Comparison of ENCODE assay signal across 8 mouse cellular contexts in the genomic region with DNA sequence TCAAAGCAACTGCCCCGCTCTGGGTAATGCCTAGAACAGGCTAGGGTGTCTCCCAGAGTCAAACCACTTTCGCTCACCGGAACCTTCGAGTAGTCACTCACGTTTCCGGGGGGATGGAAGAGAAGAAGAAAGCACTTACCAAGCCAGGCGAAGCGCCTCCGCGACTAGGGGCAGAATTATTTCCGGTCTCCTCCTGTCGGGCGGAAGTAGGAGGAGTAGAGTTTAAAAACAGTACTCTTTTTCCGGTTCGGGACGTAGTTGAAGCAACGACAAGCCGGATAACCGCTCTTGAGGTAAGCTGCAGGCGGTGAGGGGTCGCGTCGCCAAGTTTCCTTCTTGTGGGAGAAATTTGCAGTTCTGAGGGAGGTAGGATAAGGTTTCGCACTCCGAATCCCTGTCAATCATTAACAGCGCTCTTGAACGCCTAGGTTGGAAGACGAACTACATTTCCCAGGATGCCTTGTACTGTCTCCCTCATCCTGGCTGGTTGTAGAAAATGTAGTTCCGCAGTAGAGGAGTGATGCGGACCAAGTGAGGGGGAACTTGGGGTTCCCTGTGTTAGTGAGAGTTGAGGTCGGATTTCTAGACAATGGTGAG. TPM values are rescaled to one million over a fixed set of nuclear protein-coding genes. Genes with fewer than 3 reads are reported as not detected.
DNase-seq lines count a peak whose midpoint lies in the region; ATAC-seq lines count a peak whose summit lies in the region.

TSS of gene Nosip (plus strand) at position 191 of the 597 bp plus-strand sequence.
TSS of gene Prrg2 (minus strand) at position 439 of the 597 bp plus-strand sequence.

- peaks cover 16% of the 10 kb centered on the region for H3K4me1 ChIP-seq in hindbrain, embryonic 16.5 days (ENCODE audit: control insufficient read depth, insufficient read depth, low read depth, low read length)

- peak; percentile 90 for ATAC-seq in hindbrain, embryonic 16.5 days

- H3K36me3 ChIP-seq in hindbrain, embryonic 16.5 days (ENCODE audit: control insufficient read depth, insufficient read depth, low read length) = no peaks in the 10 kb centered on the region
- H3K36me3 ChIP-seq in macrophage (ENCODE audit: inconsistent target) = no peaks in the 10 kb centered on the region

- H3K4me3 ChIP-seq in hindbrain, embryonic 16.5 days (ENCODE audit: low read length) = peak within 1 kb of the TSS; percentile 63
- peak within 1 kb of the TSS; percentile 86 for H3K4me3 ChIP-seq in macrophage (ENCODE audit: inconsistent target)

- H3K27me3 ChIP-seq in hindbrain, embryonic 16.5 days (replicated peaks; ENCODE audit: control insufficient read depth, insufficient read depth, low read length) = no peaks in the 10 kb centered on the region

- peak within 1 kb of the TSS; percentile 57 for H3K4me2 ChIP-seq in hindbrain, embryonic 16.5 days (ENCODE audit: low read length)

- peaks cover 48% of the 10 kb centered on the region for H3K79me2 ChIP-seq in macrophage (ENCODE audit: inconsistent target)

- H3K9ac ChIP-seq in hindbrain, embryonic 16.5 days (ENCODE audit: low read depth, low read length) = peak within 1 kb of the TSS; percentile 70

- peak; percentile 90 for DNase-seq in WW6 (ENCODE audit: low read depth, low spot score)
- peak; percentile 68 to 92 for DNase-seq in cerebellum, postnatal 4 days (ENCODE audit: low spot score in 2 of 2)
- DNase-seq in gastrocnemius, adult 18-20 months (ENCODE audit: low spot score) = peak; percentile 98
- peak; percentile 95 for DNase-seq in left cerebral cortex, adult 18-20 months (ENCODE audit: low spot score in 2 of 2)
- DNase-seq in right cerebral cortex, adult 18-20 months = peak; percentile 95
- peak; percentile 67 for DNase-seq in urinary bladder, postnatal 10 days (ENCODE audit: low spot score)

- under 1% methylated on average over 31 of the region's 31 CpGs for WGBS in hindbrain, embryonic 16.5 days
- WGBS in macrophage (ENCODE audit: missing documents) = under 1% methylated on average over 31 of the region's 31 CpGs

- peak within 1 kb of the TSS; percentile 87 for H3K27ac ChIP-seq in hindbrain, embryonic 16.5 days (ENCODE audit: low read depth, low read length)
- H3K27ac ChIP-seq in macrophage = peak within 1 kb of the TSS; percentile 95

- H3K9me3 ChIP-seq in hindbrain, embryonic 16.5 days (ENCODE audit: control insufficient read depth, low read length) = no peaks in the 10 kb centered on the region

RNA-seq across cellular contexts. Expression of gene Nosip, which starts in this region (rescaled TPM):
- total RNA-seq in gastrocnemius, adult 18-20 months (2021) = 10 to 100 TPM; 27.9 to 28.3 TPM
- polyA plus RNA-seq in hindbrain, embryonic 16.5 days (2015; fragmentation: Nextera tagmentation; extraction: Ambion mirVana) = 68.8 and 69.0 TPM in 2 replicates
- 10 to 100 TPM; 51.9 to 59.7 TPM for total RNA-seq in left cerebral cortex, adult 18-20 months (2021)
- 10 to 100 TPM in 24 of 26 experiments, 1 to 10 TPM in 2; 8.2 to 90.2 (median 41.6) TPM for total RNA-seq in macrophage (2018; cell fraction: chromatin; rRNA removed)
- 10 to 100 TPM; 28.7 to 66.0 (median 56.2) TPM for total RNA-seq in macrophage (2018; cell fraction: cytosol; rRNA removed)
- total RNA-seq in macrophage (2018; cell fraction: nucleus; rRNA removed) = 10 to 100 TPM in 25 of 26 experiments, 1 to 10 TPM in 1; 9.9 to 57.6 (median 28.2) TPM
- polyA plus RNA-seq in macrophage (2018) = 40.1 to 50.7 TPM (median 45.7 TPM) in 3 replicates

RNA-seq across cellular contexts. Expression of gene Prrg2, which starts in this region (rescaled TPM):
- total RNA-seq in gastrocnemius, adult 18-20 months (2021) = 10 to 100 TPM; 10.2 to 10.4 TPM
- polyA plus RNA-seq in hindbrain, embryonic 16.5 days (2015; fragmentation: Nextera tagmentation; extraction: Ambion mirVana) = 15.7 and 16.7 TPM in 2 replicates
- total RNA-seq in left cerebral cortex, adult 18-20 months (2021) = 1 to 10 TPM; 6.2 to 9.2 TPM
- 10 to 100 TPM; 14.8 to 59.6 (median 39.2) TPM for total RNA-seq in macrophage (2018; cell fraction: chromatin; rRNA removed)
- 10 to 100 TPM; 22.0 to 50.5 (median 33.5) TPM for total RNA-seq in macrophage (2018; cell fraction: cytosol; rRNA removed)
- total RNA-seq in macrophage (2018; cell fraction: nucleus; rRNA removed) = 10 to 100 TPM; 16.0 to 74.9 (median 54.3) TPM
- 19.0 to 31.7 TPM (median 28.6 TPM) in 3 replicates for polyA plus RNA-seq in macrophage (2018)

Comparison
In these comparisons a context has a peak if more than half of its experiments do, and no peak if none do; other contexts are left out.
1. Peak in every context shown above with its lines: DNase-seq, ATAC-seq, H3K4me3 ChIP-seq and H3K27ac ChIP-seq.